Mouse (Mus musculus): ENCODE results near the gene Kctd5. TPM values are rescaled to one million over a fixed set of nuclear protein-coding genes. Genes with fewer than 3 reads are reported as not detected.

Gene Kctd5
- polyA plus RNA-seq, 1 experiment from 2014 or later = 89.2 TPM

DNA sequence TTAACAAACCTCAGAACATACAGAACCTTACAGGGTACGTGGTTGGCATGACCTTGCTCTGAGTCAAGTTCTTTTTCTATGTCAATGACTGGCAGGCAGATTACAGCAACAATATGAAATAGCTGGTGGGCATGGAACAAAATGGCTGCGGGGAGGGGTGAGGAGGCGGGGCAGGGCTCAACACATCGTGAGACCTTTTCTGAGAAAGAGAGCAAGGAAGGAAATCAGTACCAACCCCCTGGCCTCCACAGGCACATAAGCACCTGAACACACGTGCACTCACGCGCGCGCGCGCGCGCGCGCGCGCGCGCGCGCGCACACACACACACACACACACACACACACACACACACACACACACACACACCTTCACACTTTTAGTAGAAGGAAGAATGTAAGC is 42.7 kb downstream of the Kctd5 start:
- H3K4me1 ChIP-seq = no peaks in the 10 kb centered on the region
- H3K27ac ChIP-seq = no peak overlapping the region
- no peak for DNase-seq (ENCODE audit: extremely low spot score, low spot score)
- H3K36me3 ChIP-seq (replicated peaks) = no peaks in the 10 kb centered on the region
- no peaks in the 10 kb centered on the region for H3K27me3 ChIP-seq (ENCODE audit: poor library complexity, severe bottlenecking)
- H3K4me3 ChIP-seq = no peak overlapping the region
- H3K9me3 ChIP-seq = no peaks in the 10 kb centered on the region
- WGBS = 80% methylated on average over 19 of the region's 22 CpGs

GRCm38 (mm10) chr17:24029477-24029876 is 43.8 kb downstream of the Kctd5 start:
- no peak overlapping the region for H3K4me3 ChIP-seq
- no peak overlapping the region for H3K27ac ChIP-seq
- WGBS = 83% methylated on average over 7 of the region's 7 CpGs
- no peaks in the 10 kb centered on the region for H3K36me3 ChIP-seq (replicated peaks)
- no peaks in the 10 kb centered on the region for H3K4me1 ChIP-seq
- H3K9me3 ChIP-seq = no peaks in the 10 kb centered on the region
- DNase-seq (ENCODE audit: extremely low spot score, low spot score) = no peak
- H3K27me3 ChIP-seq (ENCODE audit: poor library complexity, severe bottlenecking) = no peaks in the 10 kb centered on the region

- no peaks in the 10 kb centered on the region for H3K27me3 ChIP-seq (ENCODE audit: poor library complexity, severe bottlenecking)
- no peak overlapping the region for H3K4me3 ChIP-seq
- H3K4me1 ChIP-seq = no peaks in the 10 kb centered on the region
- peak overlapping the region; percentile 15; the same call in 1 of the 2 replicates for H3K27ac ChIP-seq
- 84% methylated on average over 5 of the region's 5 CpGs for WGBS
- no peaks in the 10 kb centered on the region for H3K9me3 ChIP-seq
- no peaks in the 10 kb centered on the region for H3K36me3 ChIP-seq (replicated peaks)
- DNase-seq (ENCODE audit: extremely low spot score, low spot score) = no peak
These were observed 51.7 kb downstream of the Kctd5 start for GRCm38 (mm10) chr17:24021375-24022199.

DNA sequence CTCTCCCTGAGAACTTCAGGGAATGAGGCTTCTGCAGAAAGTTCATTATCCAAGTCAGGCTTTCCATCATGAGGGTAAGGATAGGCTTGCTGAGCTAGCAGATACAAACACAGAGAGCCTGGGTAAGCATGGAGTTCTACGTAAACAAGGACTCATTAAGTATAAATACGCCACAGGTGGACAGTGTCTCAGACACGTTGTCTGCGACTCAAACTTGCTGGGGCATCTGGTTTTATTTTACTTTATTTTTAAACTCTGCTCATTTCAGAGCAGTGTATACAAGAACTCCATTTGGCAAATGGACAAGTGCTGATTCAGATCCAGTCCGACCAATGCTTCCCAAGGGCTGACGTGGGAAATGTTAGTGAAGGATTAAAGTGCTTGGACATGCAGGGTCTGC is 52.6 kb downstream of the Kctd5 start:
- no peak for DNase-seq (ENCODE audit: extremely low spot score, low spot score)

GRCm38 (mm10) chr17:24015727-24016126 is 57.6 kb downstream of the Kctd5 start:
- DNase-seq (ENCODE audit: extremely low spot score, low spot score) = no peak
- no peak overlapping the region for H3K27ac ChIP-seq
- H3K27me3 ChIP-seq (ENCODE audit: poor library complexity, severe bottlenecking) = no peaks in the 10 kb centered on the region
- WGBS = 26% methylated on average over 14 of the region's 14 CpGs
- H3K4me3 ChIP-seq = no peak overlapping the region
- H3K36me3 ChIP-seq (replicated peaks) = no peaks in the 10 kb centered on the region
- H3K9me3 ChIP-seq = no peaks in the 10 kb centered on the region
- no peaks in the 10 kb centered on the region for H3K4me1 ChIP-seq

More for the DNA sequence above, 52.6 kb downstream of the Kctd5 start:
- H3K9me3 ChIP-seq = no peaks in the 10 kb centered on the region
- H3K4me1 ChIP-seq = no peaks in the 10 kb centered on the region
- no peaks in the 10 kb centered on the region for H3K27me3 ChIP-seq (ENCODE audit: poor library complexity, severe bottlenecking)
- H3K4me3 ChIP-seq = no peak overlapping the region
- H3K36me3 ChIP-seq (replicated peaks) = no peaks in the 10 kb centered on the region
- 86% methylated on average over 6 of the region's 6 CpGs for WGBS
- no peak overlapping the region for H3K27ac ChIP-seq

DNA sequence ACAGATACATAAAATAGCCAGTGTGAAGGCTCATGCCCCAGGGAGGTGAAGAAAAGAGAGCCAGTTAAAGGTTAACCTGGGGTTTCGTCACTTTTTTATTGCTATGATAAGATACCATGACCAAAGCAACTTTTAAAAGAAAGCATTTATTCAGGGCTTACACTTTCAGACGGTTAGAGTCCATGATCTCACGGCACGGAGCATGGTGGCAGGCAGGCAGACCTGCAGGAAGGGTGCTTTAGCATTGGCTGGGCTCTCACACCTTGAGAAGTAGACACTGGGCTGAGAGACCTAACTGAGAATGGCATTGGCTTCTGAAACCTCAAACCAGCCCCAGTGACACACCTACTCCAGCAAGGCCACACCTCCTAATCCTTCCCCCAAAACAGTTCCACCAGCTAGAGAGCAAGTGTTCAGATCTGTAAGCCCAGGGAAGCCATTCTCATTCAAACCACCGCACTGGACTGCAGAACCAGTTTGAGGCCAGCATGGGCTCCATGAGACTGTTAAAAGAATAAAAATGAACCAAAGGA is 58.8 kb downstream of the Kctd5 start:
- H3K4me3 ChIP-seq = no peak overlapping the region
- no peaks in the 10 kb centered on the region for H3K9me3 ChIP-seq
- H3K36me3 ChIP-seq (replicated peaks) = no peaks in the 10 kb centered on the region
- WGBS = 91% methylated on average over 5 of the region's 5 CpGs
- no peaks in the 10 kb centered on the region for H3K4me1 ChIP-seq
- no peaks in the 10 kb centered on the region for H3K27me3 ChIP-seq (ENCODE audit: poor library complexity, severe bottlenecking)
- H3K27ac ChIP-seq = no peak overlapping the region
- no peak for DNase-seq (ENCODE audit: extremely low spot score, low spot score)

DNA sequence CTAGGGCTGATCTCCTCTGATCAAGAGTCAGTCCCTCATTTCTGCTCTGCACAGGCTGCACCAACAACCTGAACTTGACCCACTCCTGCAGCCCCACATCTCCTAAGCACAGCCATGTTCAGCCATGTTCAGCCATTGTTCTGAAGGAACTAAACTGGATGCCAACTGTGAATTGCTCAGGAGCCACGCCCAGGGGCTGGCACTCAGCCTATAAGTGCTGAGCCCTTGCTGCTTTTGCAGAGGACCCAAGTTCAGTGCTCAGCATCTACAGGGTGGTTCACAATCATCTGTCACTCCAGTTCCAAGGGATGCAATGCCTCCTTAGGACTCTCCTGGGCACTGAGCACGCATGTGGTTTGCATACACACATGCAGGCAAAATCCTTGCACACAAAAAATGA is 60.4 kb downstream of the Kctd5 start:
- Histone ChIP-seq H3K4me1 (no peaks in the 10 kb centered on the region), H3K27ac (no peak overlapping the region), H3K4me3 (no peak overlapping the region), H3K9me3 (no peaks in the 10 kb centered on the region), H3K36me3 (replicated peaks) (no peaks in the 10 kb centered on the region), H3K27me3 (ENCODE audit: poor library complexity, severe bottlenecking) (no peaks in the 10 kb centered on the region)
- DNase-seq (ENCODE audit: extremely low spot score, low spot score) = no peak
- 83% methylated on average over 2 of the region's 2 CpGs for whole genome bisulfite sequencing

DNA sequence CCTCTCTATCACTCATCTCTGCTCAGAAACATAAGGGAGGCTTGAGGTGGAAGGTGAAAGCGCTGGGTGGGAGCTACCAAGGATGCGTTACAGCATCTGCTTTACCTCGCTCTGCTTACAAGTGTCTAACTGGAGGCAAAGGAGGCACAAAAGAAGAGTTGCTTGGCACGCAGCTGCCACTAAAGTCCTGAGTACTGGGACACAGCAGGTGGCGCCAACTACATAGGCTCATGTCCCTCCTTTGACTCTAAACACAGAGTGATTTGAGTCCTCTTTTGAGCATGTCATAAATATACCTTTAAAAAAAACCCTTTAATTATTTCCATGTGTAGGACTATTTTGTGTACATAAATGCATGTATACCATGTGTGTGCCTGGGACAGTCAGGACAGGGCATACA is 63.7 kb downstream of the Kctd5 start:
- Histone ChIP-seq H3K27ac (no peak overlapping the region), H3K36me3 (replicated peaks) (no peaks in the 10 kb centered on the region), H3K27me3 (ENCODE audit: poor library complexity, severe bottlenecking) (no peaks in the 10 kb centered on the region), H3K4me3 (no peak overlapping the region), H3K4me1 (no peaks in the 10 kb centered on the region), H3K9me3 (no peaks in the 10 kb centered on the region)
- DNase-seq (ENCODE audit: extremely low spot score, low spot score) = no peak
- WGBS = 66% methylated on average over 5 of the region's 5 CpGs

- Histone ChIP-seq H3K9me3 (no peaks in the 10 kb centered on the region), H3K27ac (no peak overlapping the region), H3K36me3 (replicated peaks) (no peaks in the 10 kb centered on the region), H3K4me3 (no peak overlapping the region), H3K4me1 (no peaks in the 10 kb centered on the region), H3K27me3 (ENCODE audit: poor library complexity, severe bottlenecking) (no peaks in the 10 kb centered on the region)
- 84% methylated on average over 4 of the region's 4 CpGs for WGBS
- DNase-seq (ENCODE audit: extremely low spot score, low spot score) = no peak
These were observed 65.2 kb downstream of the Kctd5 start for GRCm38 (mm10) chr17:24008105-24008504.

DNA sequence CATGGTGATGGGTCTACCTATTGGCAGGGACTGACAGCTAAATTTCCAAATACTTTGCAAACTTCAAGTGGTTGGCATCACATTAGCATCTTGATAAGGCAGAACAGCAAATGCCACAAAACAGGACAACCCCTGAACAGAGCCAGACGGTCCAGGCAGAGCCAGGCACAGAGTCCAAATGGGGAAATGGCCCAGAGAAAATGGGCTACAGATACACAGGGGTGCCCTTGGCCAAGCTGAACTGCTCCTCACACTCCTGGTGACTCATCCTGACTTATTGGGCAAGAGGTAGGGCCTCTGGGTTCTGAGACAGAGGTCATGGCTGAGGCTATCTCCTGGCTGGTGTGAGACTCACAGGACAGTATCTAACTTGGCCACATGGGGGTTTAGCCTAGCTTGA is 65.9 kb downstream of the Kctd5 start:
- 87% methylated on average over 1 of the region's 1 CpGs for WGBS

GRCm38 (mm10) chr17:24006930-24007329 is 66.4 kb downstream of the Kctd5 start:
- Histone ChIP-seq H3K27me3 (ENCODE audit: poor library complexity, severe bottlenecking) (no peaks in the 10 kb centered on the region), H3K9me3 (no peaks in the 10 kb centered on the region), H3K4me3 (no peak overlapping the region), H3K36me3 (replicated peaks) (no peaks in the 10 kb centered on the region), H3K27ac (no peak overlapping the region), H3K4me1 (no peaks in the 10 kb centered on the region)
- no peak for DNase-seq (ENCODE audit: extremely low spot score, low spot score)
- WGBS = 46% methylated on average over 2 of the region's 2 CpGs

More for the DNA sequence above, 65.9 kb downstream of the Kctd5 start:
- Histone ChIP-seq H3K4me3 (no peak overlapping the region), H3K4me1 (no peaks in the 10 kb centered on the region), H3K9me3 (no peaks in the 10 kb centered on the region), H3K36me3 (replicated peaks) (no peaks in the 10 kb centered on the region), H3K27ac (no peak overlapping the region), H3K27me3 (ENCODE audit: poor library complexity, severe bottlenecking) (no peaks in the 10 kb centered on the region)
- no peak for DNase-seq (ENCODE audit: extremely low spot score, low spot score)

DNA sequence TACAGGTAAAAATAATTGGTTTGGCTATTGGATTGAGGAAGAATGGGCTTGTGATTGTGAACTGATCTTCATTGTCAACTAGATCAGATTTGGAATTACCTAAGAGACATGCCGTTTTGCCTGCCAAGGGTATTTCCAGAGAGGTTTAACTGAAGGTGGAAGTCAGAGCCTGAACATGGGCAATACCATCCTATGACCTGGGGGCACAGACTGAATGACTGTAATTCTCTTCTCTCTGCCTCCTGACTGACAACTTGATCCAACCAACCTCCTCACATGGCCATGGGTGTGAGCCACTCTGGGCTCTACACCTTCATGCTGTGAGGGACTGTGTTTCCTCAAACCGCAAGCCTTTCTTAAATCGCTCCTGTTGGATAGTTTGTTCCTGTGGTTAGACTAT is 68.2 kb downstream of the Kctd5 start:
- H3K36me3 ChIP-seq (replicated peaks) = no peaks in the 10 kb centered on the region
- H3K4me3 ChIP-seq = no peak overlapping the region
- no peaks in the 10 kb centered on the region for H3K9me3 ChIP-seq
- no peak for DNase-seq (ENCODE audit: extremely low spot score, low spot score)
- H3K4me1 ChIP-seq = no peaks in the 10 kb centered on the region
- H3K27me3 ChIP-seq (ENCODE audit: poor library complexity, severe bottlenecking) = no peaks in the 10 kb centered on the region
- H3K27ac ChIP-seq = no peak overlapping the region
- 98% methylated on average over 3 of the region's 3 CpGs for WGBS

DNA sequence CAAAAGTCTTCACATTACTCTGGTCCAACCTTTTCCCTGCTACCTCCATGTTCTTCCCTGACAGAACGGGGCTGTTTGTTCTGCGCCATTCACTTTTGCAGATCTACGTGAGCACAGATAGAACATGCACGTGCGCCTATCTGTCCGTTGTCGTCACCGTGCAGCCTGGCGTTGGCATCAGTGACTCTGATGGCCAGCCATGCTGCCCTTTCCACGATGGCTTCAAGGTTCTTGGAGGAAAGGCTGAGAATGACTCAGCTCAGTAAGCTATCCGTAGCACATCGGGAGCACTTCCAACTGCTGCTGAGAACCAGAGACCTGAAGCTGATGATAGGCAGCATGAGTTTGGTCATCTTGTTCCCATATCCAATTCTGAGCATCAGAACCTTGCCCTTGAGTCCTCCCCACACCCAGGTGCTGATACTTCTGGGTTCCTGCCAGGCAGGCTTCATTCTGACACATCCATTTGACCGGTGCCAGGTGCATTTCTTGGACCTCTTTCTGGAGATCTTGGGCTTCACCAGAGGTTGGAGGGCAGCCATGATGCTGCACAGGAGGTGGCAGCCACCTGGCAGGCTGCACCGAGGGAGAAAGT is 69.1 kb downstream of the Kctd5 start:
- Histone ChIP-seq H3K27me3 (ENCODE audit: poor library complexity, severe bottlenecking) (no peaks in the 10 kb centered on the region), H3K4me3 (no peak overlapping the region), H3K9me3 (no peaks in the 10 kb centered on the region), H3K27ac (no peak overlapping the region), H3K4me1 (no peaks in the 10 kb centered on the region), H3K36me3 (replicated peaks) (no peaks in the 10 kb centered on the region)
- 95% methylated on average over 14 of the region's 14 CpGs for WGBS
- no peak for DNase-seq (ENCODE audit: extremely low spot score, low spot score)
